Mouse (Mus musculus) limb, embryonic 15.5 days (tissue): ENCODE data around the gene Fbrs. TPM values are rescaled to one million over a fixed set of nuclear protein-coding genes. Genes with fewer than 3 reads are reported as not detected.
"Not testable (repeated sequence)": the region's sequence is repeated elsewhere in the genome, so short reads cannot be mapped to it uniquely, and the experiment has no call there.

Experiments
- ATAC-seq: fragments of 200-750 bp; cut with Nextera tagmentation; 2 replicates; pipeline ENCODE4 v1.8.0; 2017; ENCODE audit warnings: low read depth, moderate TSS enrichment; ENCODE audit not compliant: insufficient number of reproducible peaks, low FRiP score, low TSS enrichment
- H3K27ac ChIP-seq: fragments of 300-500 bp; sonication (generic); 2 replicates; pipeline ENCODE4 v1.5.1; 2015; ENCODE audit warnings: moderate library complexity, mild to moderate bottlenecking, inconsistent platforms
- H3K27me3 ChIP-seq: fragments of 300-500 bp; sonication (generic); 2 replicates; pipeline ENCODE4 v1.6.1; 2015; ENCODE audit warnings: inconsistent platforms
- H3K36me3 ChIP-seq: fragments of 300-500 bp; sonication (generic); 2 replicates; pipeline ENCODE4 v1.6.1; 2015; ENCODE audit warnings: inconsistent platforms
- H3K4me1 ChIP-seq: fragments of 300-500 bp; sonication (generic); 2 replicates; pipeline ENCODE4 v1.6.1; 2015; ENCODE audit warnings: inconsistent platforms
- H3K4me2 ChIP-seq: fragments of 300-500 bp; sonication (generic); 2 replicates; pipeline ENCODE4 v1.6.1; 2015; ENCODE audit warnings: mild to moderate bottlenecking, inconsistent platforms
- H3K4me3 ChIP-seq: fragments of 300-500 bp; sonication (generic); 2 replicates; pipeline ENCODE4 v1.5.1; 2015; ENCODE audit warnings: mild to moderate bottlenecking, inconsistent platforms
- H3K9ac ChIP-seq: fragments of 300-500 bp; sonication (generic); 2 replicates; pipeline ENCODE4 v1.6.1; 2015; ENCODE audit warnings: inconsistent platforms
- H3K9me3 ChIP-seq: fragments of 300-500 bp; sonication (generic); 2 replicates; pipeline ENCODE4 v1.6.1; 2016; ENCODE audit warnings: inconsistent platforms
- WGBS: fragments of 180-500 bp; shearing (Covaris S2); methylation state at CpG from one replicate; pipeline ENCODE4 v1.1.7; 2015; 5-methylcytosine and 5-hydroxymethylcytosine counted together
- polyA plus RNA-seq: library from polyadenylated mRNA; unstranded; fragments of >200 nt; fragmentation: Nextera tagmentation; extraction: Ambion mirVana; gene quantifications from 2 replicates; pipeline ENCODE4 v1.2.1, GENCODE M21; 2015

Fbrs gene
- polyA plus RNA-seq, 1 experiment from 2014 or later: 16.0 TPM

GRCm38 (mm10) chr7:127477687-127478634 lies 1.0 kb upstream of the Fbrs start:
- Histone ChIP-seq H3K9ac (peak overlapping the region; percentile 92), H3K27me3 (no peaks in the 10 kb centered on the region), H3K36me3 (peaks cover 51% of the 10 kb centered on the region), H3K9me3 (no peaks in the 10 kb centered on the region), H3K4me1 (peaks cover 27% of the 10 kb centered on the region), H3K27ac (peak overlapping the region; percentile 98), H3K4me3 (peak overlapping the region; percentile 99), H3K4me2 (peak overlapping the region; percentile 80)
- under 1% methylated on average over 50 of the region's 50 CpGs for WGBS
- peak; percentile 93 for ATAC-seq

- peak overlapping the region; percentile 99 for H3K4me3 ChIP-seq
- 2% methylated on average over 44 of the region's 48 CpGs for WGBS
- H3K9ac ChIP-seq: peak overlapping the region; percentile 92
- H3K27ac ChIP-seq: peak overlapping the region; percentile 98
- peaks cover 24% of the 10 kb centered on the region for H3K4me1 ChIP-seq
- H3K27me3 ChIP-seq: no peaks in the 10 kb centered on the region
- no peak for ATAC-seq
- peaks cover 52% of the 10 kb centered on the region for H3K36me3 ChIP-seq
- no peaks in the 10 kb centered on the region for H3K9me3 ChIP-seq
- peak overlapping the region; percentile 80 for H3K4me2 ChIP-seq
Measured at GRCm38 (mm10) chr7:127479318-127480225, 573 bp downstream of the Fbrs start.

GRCm38 (mm10) chr7:127480321-127480720 lies 1.3 kb downstream of the Fbrs start:
- H3K9me3 ChIP-seq: no peaks in the 10 kb centered on the region
- peaks cover 52% of the 10 kb centered on the region for H3K36me3 ChIP-seq
- 0 out of 2 replicates have a peak overlapping the region, but pooled peaks have one; percentile 92 for H3K9ac ChIP-seq
- H3K4me1 ChIP-seq: peaks cover 24% of the 10 kb centered on the region
- no peak overlapping the region for H3K27ac ChIP-seq
- H3K4me3 ChIP-seq: peak overlapping the region; percentile 99
- WGBS: 60% methylated on average over 2 of the region's 2 CpGs
- ATAC-seq: no peak
- H3K27me3 ChIP-seq: no peaks in the 10 kb centered on the region
- peak overlapping the region; percentile 80 for H3K4me2 ChIP-seq

- Histone ChIP-seq H3K4me3 (no peak overlapping the region), H3K9me3 (no peaks in the 10 kb centered on the region), H3K36me3 (peaks cover 87% of the 10 kb centered on the region), H3K4me2 (no peak overlapping the region), H3K9ac (no peak overlapping the region), H3K27me3 (no peaks in the 10 kb centered on the region), H3K27ac (no peak overlapping the region), H3K4me1 (peaks cover 7% of the 10 kb centered on the region)
- no peak for ATAC-seq
- 85% methylated on average over 5 of the region's 5 CpGs for WGBS
Measured at GRCm38 (mm10) chr7:127485416-127485815, 6.4 kb downstream of the Fbrs start.

GRCm38 (mm10) chr7:127488364-127488763 lies 9.4 kb downstream of the Fbrs start:
- H3K36me3 ChIP-seq: peaks cover 91% of the 10 kb centered on the region
- not testable (repeated sequence) for H3K4me1 ChIP-seq, H3K9me3 ChIP-seq, ATAC-seq, H3K27me3 ChIP-seq, H3K27ac ChIP-seq, H3K4me2 ChIP-seq, H3K4me3 ChIP-seq, H3K9ac ChIP-seq
- WGBS: 89% methylated on average over 4 of the region's 5 CpGs

- 89% methylated on average over 7 of the region's 7 CpGs for WGBS
- no peaks in the 10 kb centered on the region for H3K27me3 ChIP-seq
- no peak overlapping the region for H3K27ac ChIP-seq
- H3K9me3 ChIP-seq: no peaks in the 10 kb centered on the region
- no peak for ATAC-seq
- H3K4me3 ChIP-seq: no peak overlapping the region
- no peak overlapping the region for H3K4me2 ChIP-seq
- no peak overlapping the region for H3K9ac ChIP-seq
- no peaks in the 10 kb centered on the region for H3K4me1 ChIP-seq
- H3K36me3 ChIP-seq: peaks cover 76% of the 10 kb centered on the region
Measured at GRCm38 (mm10) chr7:127489982-127490381, 11.0 kb downstream of the Fbrs start.

- no peak for ATAC-seq
- Histone ChIP-seq H3K36me3 (peaks cover 58% of the 10 kb centered on the region), H3K9me3 (no peaks in the 10 kb centered on the region), H3K4me3 (no peak overlapping the region), H3K27ac (no peak overlapping the region), H3K9ac (no peak overlapping the region), H3K27me3 (no peaks in the 10 kb centered on the region), H3K4me1 (no peaks in the 10 kb centered on the region), H3K4me2 (no peak overlapping the region)
- WGBS: 91% methylated on average over 3 of the region's 3 CpGs
Measured at GRCm38 (mm10) chr7:127491846-127492245, 12.8 kb downstream of the Fbrs start.

GRCm38 (mm10) chr7:127494648-127495047 lies 15.6 kb downstream of the Fbrs start:
- no peaks in the 10 kb centered on the region for H3K4me1 ChIP-seq
- H3K9ac ChIP-seq: no peak overlapping the region
- no peaks in the 10 kb centered on the region for H3K9me3 ChIP-seq
- peaks cover 32% of the 10 kb centered on the region for H3K36me3 ChIP-seq
- ATAC-seq: no peak
- H3K27me3 ChIP-seq: no peaks in the 10 kb centered on the region
- H3K4me2 ChIP-seq: no peak overlapping the region
- no peak overlapping the region for H3K4me3 ChIP-seq
- no peak overlapping the region for H3K27ac ChIP-seq

- Histone ChIP-seq H3K4me2 (no peak overlapping the region), H3K4me1 (no peaks in the 10 kb centered on the region), H3K36me3 (peaks cover 5% of the 10 kb centered on the region), H3K9ac (no peak overlapping the region), H3K27me3 (no peaks in the 10 kb centered on the region), H3K9me3 (no peaks in the 10 kb centered on the region), H3K4me3 (no peak overlapping the region), H3K27ac (no peak overlapping the region)
- 73% methylated on average over 2 of the region's 2 CpGs for WGBS
- ATAC-seq: no peak
Measured at GRCm38 (mm10) chr7:127497382-127497781, 18.4 kb downstream of the Fbrs start.

- Histone ChIP-seq H3K4me1 (no peaks in the 10 kb centered on the region), H3K4me2 (no peak overlapping the region), H3K27me3 (no peaks in the 10 kb centered on the region), H3K4me3 (no peak overlapping the region), H3K9ac (no peak overlapping the region), H3K27ac (no peak overlapping the region), H3K9me3 (no peaks in the 10 kb centered on the region), H3K36me3 (no peaks in the 10 kb centered on the region)
- ATAC-seq: no peak
- 46% methylated on average over 3 of the region's 3 CpGs for WGBS
Measured at GRCm38 (mm10) chr7:127498407-127498806, 19.4 kb downstream of the Fbrs start.

GRCm38 (mm10) chr7:127508291-127508690 lies 29.3 kb downstream of the Fbrs start:
- 95% methylated on average over 3 of the region's 3 CpGs for WGBS
- ATAC-seq: no peak
- Histone ChIP-seq H3K9me3 (no peaks in the 10 kb centered on the region), H3K27ac (no peak overlapping the region), H3K27me3 (no peaks in the 10 kb centered on the region), H3K4me1 (peaks cover 5% of the 10 kb centered on the region; the same call in 1 of the 2 replicates), H3K4me3 (no peak overlapping the region), H3K4me2 (no peak overlapping the region), H3K36me3 (no peaks in the 10 kb centered on the region), H3K9ac (no peak overlapping the region)

GRCm38 (mm10) chr7:127509830-127510229 lies 30.8 kb downstream of the Fbrs start:
- 86% methylated on average over 4 of the region's 4 CpGs for WGBS
- not testable (repeated sequence) for H3K4me3 ChIP-seq, H3K27me3 ChIP-seq, H3K9me3 ChIP-seq, H3K4me2 ChIP-seq, ATAC-seq, H3K36me3 ChIP-seq, H3K27ac ChIP-seq, H3K9ac ChIP-seq
- peaks cover 14% of the 10 kb centered on the region for H3K4me1 ChIP-seq
